Mouse (Mus musculus) thymus, adult 2 months (tissue): ENCODE measurements around the gene Ky. TPM values are rescaled to one million over a fixed set of nuclear protein-coding genes. Genes with fewer than 3 reads are reported as not detected.

Experiments used
- DNase-seq: peaks from one replicate; pipeline ENCODE4 v3.0.0; 2021
- H3K27ac ChIP-seq: fragments of 200-500 bp; 2 replicates; pipeline ENCODE4 v1.5.1; 2012; ENCODE audit warnings: low read length, control low read depth; ENCODE audit not compliant: control insufficient read depth, insufficient read depth
- H3K27me3 ChIP-seq: fragments of 200-500 bp; 2 replicates; pipeline ENCODE4 v1.6.1; 2012; ENCODE audit warnings: mild to moderate bottlenecking, low read length, moderate library complexity, mixed read lengths; ENCODE audit not compliant: control insufficient read depth, insufficient read depth
- H3K36me3 ChIP-seq: fragments of 200-500 bp; 2 replicates; pipeline ENCODE4 v1.6.1; 2012; ENCODE audit warnings: mild to moderate bottlenecking, low read length, moderate library complexity; ENCODE audit not compliant: control insufficient read depth, insufficient read depth
- H3K4me1 ChIP-seq: fragments of 200-500 bp; replicated peaks from 2 replicates; pipeline ENCODE4 v1.6.1; 2012; ENCODE audit warnings: low read length; ENCODE audit not compliant: control insufficient read depth, insufficient read depth
- H3K4me3 ChIP-seq: fragments of 200-500 bp; 2 replicates; pipeline ENCODE4 v1.5.1; 2012; ENCODE audit warnings: mild to moderate bottlenecking, low read length, control low read depth, moderate library complexity; ENCODE audit not compliant: control insufficient read depth, insufficient read depth
- CTCF ChIP-seq: fragments of 200-500 bp; IDR thresholded peaks from 2 replicates; pipeline ENCODE4 v1.5.1; 2012; ENCODE audit warnings: mild to moderate bottlenecking, control low read depth, low read length, moderate library complexity, borderline replicate concordance; ENCODE audit not compliant: control insufficient read depth, poor library complexity, insufficient read depth; ENCODE audit errors: extremely low read depth
- POLR2A ChIP-seq: fragments of 200-500 bp; IDR thresholded peaks from 2 replicates; pipeline ENCODE4 v1.6.1; 2012; ENCODE audit warnings: mild to moderate bottlenecking, low read length, control low read depth, moderate library complexity; ENCODE audit not compliant: control insufficient read depth, poor library complexity, insufficient read depth; ENCODE audit errors: extremely low read depth
- WGBS: fragments of 180-500 bp; shearing (Covaris S2); methylation state at CpG from one replicate; pipeline ENCODE4 v1.1.7; 2018; 5-methylcytosine and 5-hydroxymethylcytosine counted together
- polyA plus RNA-seq: library from polyadenylated mRNA; depleted of rRNA; stranded (reverse); fragments of >200 nt; gene quantifications from 2 replicates; pipeline ENCODE4 v1.2.3, GENCODE M21; 2012; rRNA removed

The Ky gene
- polyA plus RNA-seq = 0.65 and 0.89 TPM in 2 replicates

- Histone ChIP-seq H3K4me1 (no peaks in the 10 kb centered on the region), H3K27ac (no peak within 1 kb of the TSS), H3K4me3 (no peak within 1 kb of the TSS), H3K36me3 (no peaks in the 10 kb centered on the region), H3K27me3 (no peaks in the 10 kb centered on the region)
- WGBS = 8% methylated on average over 63 of the region's 63 CpGs
- no peak for TF ChIP-seq POLR2A
- no peak for TF ChIP-seq CTCF
- DNase-seq = no peak
Observed at GRCm38 (mm10) chr9:102505700-102506585, at the start of gene Ky. Gene Ky, plus strand, starts transcription at chr9:102505750.

GRCm38 (mm10) chr9:102462251-102462650 lies 43.3 kb upstream of the Ky start:
- no peak for DNase-seq
- no peak overlapping the region for H3K4me3 ChIP-seq
- H3K4me1 ChIP-seq = no peaks in the 10 kb centered on the region
- no peak for TF ChIP-seq CTCF
- no peak for TF ChIP-seq POLR2A
- H3K36me3 ChIP-seq = no peaks in the 10 kb centered on the region
- H3K27me3 ChIP-seq = no peaks in the 10 kb centered on the region
- no peak overlapping the region for H3K27ac ChIP-seq
- 95% methylated on average over 10 of the region's 10 CpGs for WGBS

GRCm38 (mm10) chr9:102465044-102465443 lies 40.5 kb upstream of the Ky start:
- Histone ChIP-seq H3K4me1 (no peaks in the 10 kb centered on the region), H3K27me3 (no peaks in the 10 kb centered on the region), H3K4me3 (no peak overlapping the region), H3K27ac (no peak overlapping the region), H3K36me3 (no peaks in the 10 kb centered on the region)
- no peak for DNase-seq
- TF ChIP-seq POLR2A (no peak), CTCF (no peak)
- 92% methylated on average over 3 of the region's 3 CpGs for WGBS

DNA sequence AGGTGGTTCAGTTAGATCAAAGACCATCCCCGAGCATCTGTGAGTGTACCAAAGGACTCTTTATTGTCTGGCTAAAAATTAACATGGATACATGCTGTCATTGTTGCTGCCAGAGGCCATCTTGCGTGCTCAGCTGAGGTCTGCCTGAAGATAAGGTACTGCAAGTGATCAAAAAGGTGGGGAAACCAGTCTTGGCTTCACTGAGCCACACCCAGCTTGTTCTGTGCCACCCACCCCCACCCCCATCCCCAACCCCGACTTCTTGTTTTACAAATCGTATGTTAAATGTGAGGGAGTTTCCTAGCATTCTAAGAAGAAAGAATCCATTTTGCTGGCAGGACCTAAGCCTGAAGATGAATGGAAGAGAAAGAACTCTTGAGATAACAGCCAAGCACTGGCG lies 39.8 kb upstream of the Ky start:
- Histone ChIP-seq H3K4me1 (no peaks in the 10 kb centered on the region), H3K36me3 (no peaks in the 10 kb centered on the region), H3K27me3 (no peaks in the 10 kb centered on the region), H3K4me3 (no peak overlapping the region), H3K27ac (no peak overlapping the region)
- TF ChIP-seq CTCF (no peak), POLR2A (no peak)
- no peak for DNase-seq
- 82% methylated on average over 5 of the region's 5 CpGs for WGBS

DNA sequence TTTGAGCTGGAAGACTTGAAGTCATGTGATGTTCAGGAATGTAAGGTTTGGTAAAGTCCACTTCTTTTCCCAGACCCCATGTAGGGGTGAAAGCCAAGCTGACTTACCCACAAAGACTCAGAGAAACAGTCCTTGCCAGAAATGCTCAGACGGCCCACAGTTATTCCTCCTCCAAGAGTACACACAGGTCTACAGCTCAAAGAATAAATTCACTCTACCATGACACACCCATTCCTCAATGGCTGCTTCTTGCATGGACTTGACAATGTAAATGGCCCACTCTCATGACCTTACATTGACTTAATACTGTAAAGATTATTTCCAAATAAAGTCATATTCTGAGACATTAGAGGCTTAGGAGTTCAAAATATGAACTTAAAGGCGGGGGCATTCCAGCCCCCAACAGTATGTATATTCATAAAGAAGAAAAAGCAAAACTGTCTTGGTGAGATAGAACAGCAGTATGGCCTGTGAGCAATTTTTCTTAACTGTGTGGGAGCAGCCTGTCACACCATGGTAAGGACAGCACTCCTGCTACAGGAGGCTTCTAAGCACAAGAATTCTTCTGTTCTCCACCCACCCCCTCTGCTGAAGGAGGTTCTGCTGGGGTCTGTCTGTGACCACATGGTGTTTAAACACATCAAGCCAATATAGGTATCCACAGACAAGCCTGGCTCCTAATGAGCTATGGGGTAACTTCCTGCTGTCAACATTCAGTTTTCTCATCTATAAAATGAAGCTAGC lies 35.3 kb upstream of the Ky start:
- Histone ChIP-seq H3K4me3 (no peak overlapping the region), H3K27me3 (no peaks in the 10 kb centered on the region), H3K4me1 (no peaks in the 10 kb centered on the region), H3K27ac (no peak overlapping the region), H3K36me3 (no peaks in the 10 kb centered on the region)
- TF ChIP-seq POLR2A = no peak
- no peak for TF ChIP-seq CTCF
- DNase-seq = no peak
- 89% methylated on average over 2 of the region's 2 CpGs for WGBS

GRCm38 (mm10) chr9:102477767-102478450 lies 27.6 kb upstream of the Ky start:
- no peak overlapping the region for H3K27ac ChIP-seq
- WGBS = 78% methylated on average over 6 of the region's 6 CpGs
- no peak for DNase-seq

More at GRCm38 (mm10) chr9:102477767-102478450, 27.6 kb upstream of the Ky start:
- no peaks in the 10 kb centered on the region for H3K36me3 ChIP-seq
- no peaks in the 10 kb centered on the region for H3K27me3 ChIP-seq
- H3K4me1 ChIP-seq = no peaks in the 10 kb centered on the region
- TF ChIP-seq POLR2A (no peak), CTCF (no peak)
- H3K4me3 ChIP-seq = no peak overlapping the region
